Mouse (Mus musculus): Measurements from ENCODE around the gene Rad54l.

Rad54l gene

DNA sequence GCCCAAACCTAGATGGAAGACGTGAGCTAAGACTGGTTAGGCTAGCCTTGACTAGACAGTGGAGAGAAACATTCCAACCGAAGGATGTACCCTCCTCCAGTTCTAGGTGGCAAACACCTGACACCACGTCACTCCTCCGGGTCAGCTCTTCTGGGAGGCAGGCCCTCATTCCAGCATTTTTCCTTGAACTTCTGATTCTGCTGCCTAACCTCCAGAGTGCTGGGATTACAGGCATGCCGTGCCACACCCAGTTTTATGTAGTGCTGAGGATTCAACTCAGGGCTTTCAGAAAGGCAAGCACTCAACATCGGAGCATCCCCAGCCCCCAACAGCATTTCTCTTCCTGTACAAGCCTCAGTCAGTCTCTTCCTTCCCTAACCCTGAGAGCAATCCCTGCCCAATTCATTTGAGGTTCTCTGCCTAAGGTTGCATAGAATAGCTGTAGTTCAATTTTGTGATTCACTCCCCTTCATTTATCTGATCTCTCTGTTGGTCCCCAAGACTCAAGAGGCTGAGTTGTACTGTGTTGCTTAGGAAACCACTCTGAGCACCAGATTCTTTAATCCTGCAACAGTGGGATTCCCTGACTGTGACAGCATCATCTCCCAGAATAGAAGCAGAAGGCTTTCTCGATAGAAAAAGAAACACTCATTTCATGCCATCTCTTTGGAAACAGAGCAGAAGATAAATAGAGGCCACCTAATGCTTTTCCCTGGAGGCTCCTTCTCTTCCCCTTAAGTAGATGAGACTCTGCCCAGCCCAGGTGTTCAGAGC lies 17.5 kb upstream of the Rad54l start:
- DNase-seq: no peak

DNA sequence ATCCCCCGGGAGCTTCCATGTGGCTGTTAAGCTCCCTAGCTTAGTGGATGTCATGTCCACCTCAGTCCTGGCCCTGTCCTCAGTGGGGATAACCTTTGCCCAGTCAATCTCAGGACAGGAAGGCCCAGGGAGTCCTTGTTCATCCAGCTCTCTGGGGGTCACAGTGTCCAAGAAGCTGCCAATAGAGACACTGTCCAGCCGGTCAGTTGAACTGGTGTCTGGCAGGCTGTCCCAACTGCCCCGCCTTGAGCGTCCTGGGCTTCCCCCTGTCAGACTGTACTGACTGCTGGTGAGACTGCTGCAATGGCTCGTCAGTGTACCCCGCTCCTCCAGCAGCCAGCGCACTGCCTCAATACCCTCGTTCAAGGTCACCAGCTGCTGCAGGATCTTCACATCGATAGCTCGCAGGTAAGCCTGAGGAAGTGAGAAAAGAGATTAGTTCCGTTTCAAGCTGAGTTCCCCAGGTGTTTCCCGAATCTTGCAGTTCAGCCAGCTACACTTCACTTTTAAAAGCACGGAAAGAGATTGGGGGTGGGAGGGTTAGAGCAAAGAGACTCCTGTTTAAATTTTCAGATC lies 14.0 kb upstream of the Rad54l start:
- DNase-seq: peak; percentile 37

DNA sequence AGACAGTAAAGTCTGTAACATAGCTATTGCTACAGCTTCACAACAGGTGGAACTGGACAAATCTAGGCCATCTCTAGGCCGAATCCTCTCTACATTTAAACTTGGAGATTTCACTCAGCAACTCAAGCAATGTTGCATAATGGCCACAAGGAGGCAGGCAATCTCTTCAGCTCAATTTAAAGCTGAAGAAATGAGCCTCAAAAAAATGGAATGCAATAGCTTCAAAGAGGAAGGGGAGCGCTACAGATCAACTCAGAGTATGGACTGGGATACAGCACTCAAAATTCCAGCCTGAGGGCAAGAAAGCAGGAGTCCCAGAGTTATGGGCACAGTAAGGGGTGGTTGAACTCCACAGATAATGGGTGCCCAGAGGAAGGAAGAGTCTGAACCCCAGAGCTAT lies 11.5 kb upstream of the Rad54l start:
- peak; percentile 35 for DNase-seq

DNA sequence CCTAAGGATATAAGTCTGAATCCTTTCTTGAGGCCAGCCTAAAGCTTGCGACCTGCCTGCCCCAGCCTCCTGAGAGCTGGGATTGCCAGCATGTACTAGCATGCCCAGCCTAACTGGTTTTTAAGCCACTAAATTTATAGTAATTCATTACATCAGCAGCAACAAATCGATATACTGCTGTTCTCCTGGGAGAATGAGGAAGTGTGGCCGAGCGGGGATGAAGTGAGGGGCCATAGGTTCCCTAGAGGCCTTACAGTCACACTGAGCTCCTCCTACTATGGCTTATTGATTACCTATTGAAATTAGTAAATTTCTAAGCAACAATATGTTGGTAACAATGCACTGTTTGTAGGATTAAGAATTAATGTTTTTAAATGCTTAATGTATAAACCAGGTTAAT lies 9.6 kb upstream of the Rad54l start:
- no peak for DNase-seq

DNA sequence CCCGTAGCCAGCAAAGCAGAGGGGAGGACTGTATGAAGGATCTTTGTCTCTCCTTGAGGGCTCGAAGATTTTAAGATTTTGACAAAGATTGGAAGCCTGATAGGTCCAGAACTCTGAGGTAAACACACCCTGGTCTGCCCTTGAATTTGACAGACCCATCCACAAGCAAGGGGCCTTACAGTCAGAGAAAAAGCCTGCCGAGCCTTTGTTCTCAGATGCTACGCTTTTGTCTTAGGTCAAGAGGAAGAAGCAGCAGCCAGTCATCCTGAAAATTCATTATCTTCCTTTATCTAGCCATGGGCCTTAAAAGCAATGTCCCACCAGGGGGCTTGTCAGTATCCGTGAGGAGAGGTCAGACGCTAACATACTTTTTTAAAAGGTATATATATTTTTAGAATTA lies 4.5 kb upstream of the Rad54l start:
- DNase-seq: no peak

DNA sequence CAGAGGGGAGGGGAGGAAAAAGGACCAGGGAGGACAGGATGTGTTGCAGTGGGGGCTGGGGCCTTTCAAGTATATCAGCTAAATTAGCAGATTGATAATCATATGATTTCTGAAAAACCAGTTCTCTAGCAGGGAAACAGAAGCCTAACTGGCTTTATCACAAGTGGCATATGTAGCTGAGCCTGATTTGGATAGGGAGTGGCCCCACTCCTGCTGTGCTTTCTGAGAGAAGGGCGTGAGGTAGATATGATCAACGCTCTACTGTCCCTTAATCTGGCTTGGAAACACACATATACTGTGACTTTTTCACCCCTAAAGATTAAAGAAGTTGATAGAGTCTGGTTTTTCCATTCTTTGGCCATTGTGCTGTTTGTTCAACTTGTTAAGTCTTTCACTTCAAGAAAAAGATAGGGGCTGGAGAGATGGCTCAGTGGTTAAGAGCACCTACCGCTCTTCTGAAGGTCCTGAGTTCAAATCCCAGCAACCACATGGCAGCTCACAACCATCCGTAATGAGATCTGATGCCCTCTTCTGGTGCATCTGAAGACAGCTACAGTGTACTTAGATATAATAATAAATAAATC lies 2.4 kb upstream of the Rad54l start:
- DNase-seq: no peak

DNA sequence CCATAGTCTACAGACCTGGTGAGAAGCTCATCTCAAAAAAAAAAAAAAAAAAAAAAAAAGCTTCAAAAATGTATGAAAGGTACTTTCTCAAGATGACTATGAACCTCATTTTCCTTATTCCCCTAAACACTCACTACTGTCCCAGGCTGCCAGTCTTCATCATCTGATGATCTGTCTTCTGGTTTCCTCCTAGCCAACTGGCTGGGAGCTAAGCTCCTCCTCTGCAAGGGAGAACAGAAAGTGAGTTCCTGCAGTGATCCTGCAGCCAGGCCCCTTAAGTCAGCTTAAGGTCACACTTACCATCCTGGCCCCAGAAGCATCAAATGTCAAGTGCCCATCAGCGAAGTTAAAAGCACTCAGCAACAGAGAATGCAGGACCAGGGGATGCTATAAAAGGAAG lies 728 bp downstream of the Rad54l start:
- no peak for DNase-seq

DNA sequence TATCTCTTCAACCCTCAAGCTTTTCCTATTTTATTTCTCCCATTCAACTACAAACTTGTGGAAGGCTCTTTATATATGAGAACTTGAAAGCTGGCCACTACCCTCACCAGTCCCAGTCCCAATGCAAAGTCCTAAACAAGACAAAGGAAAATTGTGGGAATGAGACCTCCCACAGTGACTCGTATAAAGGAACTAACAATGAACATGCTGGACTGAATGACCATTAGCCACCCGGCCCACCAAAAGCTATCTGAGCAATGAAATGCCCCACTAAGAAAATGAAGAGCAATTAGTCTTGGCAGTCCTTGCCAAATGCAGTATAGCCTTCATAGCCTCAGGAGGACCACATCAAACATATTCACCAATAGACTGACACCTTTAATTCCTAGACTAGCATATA lies 12.0 kb downstream of the Rad54l start:
- DNase-seq: no peak

DNA sequence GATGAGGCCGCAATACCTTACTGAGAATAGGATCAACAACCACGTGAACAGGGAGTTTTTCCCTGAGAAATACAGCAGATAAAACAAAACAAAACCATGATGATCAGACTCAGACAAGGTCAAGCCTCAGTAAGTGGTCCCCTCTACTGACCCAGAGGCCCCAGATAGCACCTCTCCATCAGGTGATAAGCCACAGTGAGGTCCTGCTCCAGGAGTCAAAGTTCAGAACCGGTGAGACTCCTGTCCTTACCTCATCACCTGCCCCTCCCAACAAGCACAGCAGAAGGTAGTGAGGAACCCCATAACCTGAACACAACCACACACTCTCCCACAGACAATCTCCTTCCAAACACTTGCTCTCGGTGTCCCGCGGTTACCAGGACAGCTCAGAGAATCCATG lies 12.8 kb downstream of the Rad54l start:
- DNase-seq: no peak

DNA sequence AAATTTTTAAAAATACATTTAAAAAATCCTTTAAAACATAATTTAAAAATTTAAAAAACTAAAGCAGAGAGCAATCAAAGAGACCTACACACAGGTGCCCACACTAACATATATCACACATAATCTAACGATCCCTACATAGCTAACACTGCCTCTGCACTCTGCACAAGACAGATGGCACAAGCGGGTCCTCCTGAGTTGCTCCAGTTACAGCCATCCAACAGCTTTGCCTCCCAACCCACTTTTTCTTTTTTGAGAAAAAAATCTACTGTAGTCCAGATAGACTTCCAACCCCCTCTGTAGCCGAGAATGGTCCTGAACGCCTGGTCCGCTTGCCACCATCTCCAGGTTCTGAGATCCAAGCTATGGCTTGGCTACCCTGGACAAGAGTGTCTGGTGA lies 18.2 kb downstream of the Rad54l start:
- DNase-seq: no peak

DNA sequence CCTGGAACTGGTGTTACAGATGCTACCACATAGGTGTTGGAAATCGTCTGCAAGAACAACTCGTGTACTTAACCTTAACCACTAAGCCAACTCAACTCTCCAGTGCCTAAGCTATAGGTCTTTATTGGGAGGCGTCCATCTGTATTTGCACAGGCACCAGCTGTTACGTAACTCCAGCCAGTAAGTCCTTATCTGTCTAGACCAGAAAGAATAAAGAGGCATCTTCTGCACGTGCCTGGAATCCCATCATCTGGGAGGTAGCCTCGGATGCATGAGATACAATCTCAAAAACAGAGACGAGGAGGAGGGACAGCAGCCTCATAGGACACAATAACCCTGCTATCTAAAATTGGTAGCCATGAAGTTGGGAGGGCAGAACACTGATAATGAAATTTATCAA lies 22.5 kb downstream of the Rad54l start:
- DNase-seq: no peak

DNA sequence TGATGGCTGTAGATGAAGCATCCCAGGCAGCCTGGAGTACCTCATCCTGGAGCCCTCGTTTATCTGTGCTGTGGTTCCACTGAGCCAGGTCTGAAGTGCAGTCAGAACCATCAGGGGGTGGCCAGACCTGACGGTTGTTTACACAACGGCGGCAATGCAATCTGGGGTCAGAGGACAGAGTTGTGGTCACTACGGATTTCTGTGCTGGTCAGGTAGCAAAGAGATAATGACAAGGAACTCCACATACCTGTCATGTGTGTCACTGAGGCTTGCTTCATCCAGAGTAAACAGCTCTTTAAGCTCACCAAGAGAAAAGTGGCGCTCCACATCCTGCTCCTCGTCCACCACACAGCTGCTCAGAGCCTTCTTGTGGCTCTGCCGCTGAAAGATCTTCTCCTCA lies 26.3 kb downstream of the Rad54l start:
- no peak for DNase-seq

DNA sequence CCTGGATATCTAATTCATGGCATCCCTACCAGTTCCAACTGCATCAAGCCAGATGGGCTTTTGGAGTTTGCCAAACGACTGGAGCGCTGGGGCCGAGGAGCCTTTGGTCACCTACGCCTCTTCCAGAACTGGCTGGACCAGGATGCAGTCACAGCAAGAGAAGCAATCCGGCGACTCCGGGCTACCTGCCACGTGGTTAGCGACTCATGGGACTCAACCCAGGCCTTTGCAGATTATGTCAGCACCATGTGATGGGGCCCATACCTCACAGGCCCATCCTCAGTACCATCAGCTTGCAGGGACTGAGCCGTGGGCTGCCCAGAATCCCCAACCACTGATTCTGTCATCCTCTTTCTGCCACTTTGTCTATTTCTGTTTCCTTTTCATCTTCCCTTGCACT lies 27.2 kb downstream of the Rad54l start:
- DNase-seq: no peak

DNA sequence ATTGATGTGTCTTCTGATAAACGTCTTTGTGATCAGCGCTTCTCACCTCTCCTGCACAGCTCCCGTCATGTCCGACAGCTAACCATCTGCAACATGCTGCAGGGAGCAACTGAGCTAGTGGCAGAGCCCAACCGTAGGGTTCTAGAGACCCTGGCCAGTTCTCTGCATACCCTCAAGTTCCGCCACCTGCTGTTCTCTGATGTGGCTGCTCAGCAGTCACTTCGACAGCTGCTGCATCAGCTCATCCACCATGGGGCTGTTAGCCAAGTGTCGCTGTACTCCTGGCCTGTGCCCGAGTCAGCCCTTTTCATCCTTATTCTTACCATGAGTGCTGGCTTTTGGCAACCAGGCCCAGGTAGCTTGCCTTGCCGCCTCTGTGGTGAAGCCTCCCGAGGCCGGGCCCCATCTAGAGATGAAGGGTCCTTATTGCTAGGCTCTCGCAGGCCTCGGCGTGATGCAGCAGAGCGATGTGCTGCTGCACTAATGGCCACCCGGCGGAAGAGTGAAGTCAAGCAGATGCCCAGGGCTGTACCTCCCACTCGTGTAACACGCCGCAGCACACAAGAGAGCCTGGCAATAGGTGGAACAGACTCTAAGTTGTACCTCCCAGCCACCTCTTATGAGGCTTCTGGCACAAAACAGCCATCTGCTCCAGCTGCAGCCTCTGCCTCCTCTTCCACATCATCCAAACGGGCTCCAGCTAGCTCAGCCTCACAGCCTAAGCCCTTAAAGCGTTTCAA lies 34.8 kb downstream of the Rad54l start:
- DNase-seq: no peak

DNA sequence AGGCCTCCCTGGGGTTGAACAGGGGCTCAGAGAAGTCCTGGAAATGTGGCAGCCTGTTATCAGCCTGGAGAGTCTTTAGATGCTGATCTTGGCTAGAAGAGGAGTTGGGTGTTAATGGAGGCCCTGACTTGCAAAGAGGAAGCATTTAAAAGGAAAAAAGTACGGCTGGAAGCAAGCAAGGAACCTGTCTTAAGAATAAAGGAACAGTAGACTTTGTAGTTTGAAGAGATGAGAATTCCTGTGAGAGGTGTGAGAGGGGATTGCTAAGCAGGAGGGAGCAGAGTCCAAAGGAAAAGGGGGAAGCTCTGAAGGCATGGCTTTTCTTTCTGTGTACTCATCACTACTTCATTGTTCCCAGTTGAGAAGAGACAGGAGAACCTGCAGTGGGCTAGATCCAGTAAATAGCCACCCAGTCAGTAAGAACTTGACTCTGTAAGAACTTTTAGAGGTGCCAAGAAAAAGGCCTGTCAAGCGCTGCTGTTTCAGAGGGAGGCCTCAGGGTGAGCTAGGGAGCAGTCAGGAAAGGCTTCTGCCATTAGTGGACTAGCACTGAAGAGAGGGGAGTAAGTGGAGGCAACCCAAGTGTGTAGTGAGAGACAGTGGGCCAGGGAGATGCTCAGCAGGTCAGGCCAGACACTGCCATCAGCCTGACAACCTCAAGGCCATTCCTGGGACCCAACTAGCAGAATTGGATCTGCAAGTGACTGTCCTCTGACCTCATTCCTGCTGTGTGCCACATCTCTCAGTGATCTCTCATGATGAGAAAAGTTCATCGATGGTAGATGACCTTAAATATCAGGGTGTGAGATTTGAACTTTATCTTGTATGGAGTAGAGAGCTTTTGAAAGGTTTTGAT lies 46.0 kb downstream of the Rad54l start:
- DNase-seq: peak; percentile 36

DNA sequence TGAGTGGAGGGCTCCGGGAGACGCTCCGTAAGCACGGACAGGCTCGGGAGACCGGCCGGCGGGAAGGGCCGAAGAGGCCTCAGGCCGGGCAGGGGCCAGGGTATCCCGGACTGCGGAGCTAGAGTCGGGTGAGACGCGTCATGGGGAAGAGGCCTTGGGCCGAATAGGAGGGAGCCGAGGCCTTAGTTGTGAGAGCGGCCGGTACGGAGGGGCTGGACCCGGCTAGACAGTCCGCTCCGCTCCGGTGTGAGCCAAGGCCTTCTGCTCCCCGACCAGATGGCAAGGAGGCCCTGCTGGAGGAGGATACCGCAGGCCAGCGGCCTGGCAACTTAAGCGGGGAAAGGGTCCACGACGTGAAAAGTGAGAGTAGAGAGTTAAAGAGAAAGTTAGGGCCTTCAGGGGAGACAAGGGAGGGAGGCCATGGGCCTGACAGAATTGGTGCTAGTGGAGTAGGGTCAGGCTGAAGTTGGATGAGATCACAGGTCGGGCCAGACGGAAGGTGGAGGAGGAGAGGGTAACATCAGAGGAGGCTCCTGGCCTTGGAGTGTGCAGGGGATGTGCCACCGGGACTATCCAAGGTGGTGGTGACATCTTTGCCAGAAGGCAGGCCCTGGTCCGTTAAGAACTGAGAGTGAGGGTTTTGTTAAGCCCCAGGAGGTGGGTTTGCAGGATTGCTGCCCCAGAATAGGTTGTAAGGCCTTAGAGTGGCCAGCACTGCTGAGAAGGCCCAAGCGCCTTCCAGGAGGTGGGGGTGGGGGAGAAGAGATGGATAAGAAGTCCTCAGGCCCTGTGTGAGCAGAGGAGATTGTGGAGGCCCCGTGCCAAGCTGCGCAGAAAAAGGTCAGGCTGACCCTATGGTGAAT lies 46.9 kb downstream of the Rad54l start:
- peak; percentile 67 for DNase-seq

DNA sequence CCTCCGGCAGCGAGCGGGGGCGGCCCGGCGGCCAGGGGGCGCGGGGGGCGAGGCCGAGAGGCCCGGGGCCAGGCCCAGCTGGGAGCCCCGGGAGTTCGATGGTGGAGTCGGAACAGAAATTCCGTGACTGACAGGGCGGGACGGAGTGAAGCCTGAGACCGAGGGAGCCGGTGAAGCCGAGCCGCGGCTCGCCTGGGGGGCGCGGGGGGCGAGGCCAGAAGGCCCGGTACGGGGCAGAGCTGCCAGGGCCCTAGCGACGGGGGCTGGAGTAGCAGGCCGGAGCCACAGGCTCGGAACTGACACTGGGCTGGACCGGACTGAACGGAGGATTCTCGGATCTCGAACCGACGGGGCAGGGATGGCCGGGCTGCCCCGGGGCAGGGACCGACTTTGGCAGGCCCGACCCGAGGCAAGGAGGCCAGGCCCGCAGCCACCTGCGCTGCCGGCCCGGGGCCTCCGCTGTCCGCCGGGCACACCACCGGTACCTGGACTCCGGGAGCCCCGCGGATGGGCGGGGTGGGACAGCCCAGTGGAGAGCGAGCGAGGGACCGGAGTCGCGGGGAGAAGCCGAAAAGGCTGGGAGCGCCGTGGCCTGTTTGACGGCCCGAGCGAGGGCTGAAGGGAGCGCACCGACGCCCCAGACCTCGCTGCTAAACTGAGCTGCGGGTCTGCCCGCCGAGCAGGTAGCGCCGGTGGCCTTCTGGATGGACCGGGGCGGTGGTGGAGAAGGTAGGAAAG lies 47.7 kb downstream of the Rad54l start:
- peak; percentile 81 for DNase-seq

DNA sequence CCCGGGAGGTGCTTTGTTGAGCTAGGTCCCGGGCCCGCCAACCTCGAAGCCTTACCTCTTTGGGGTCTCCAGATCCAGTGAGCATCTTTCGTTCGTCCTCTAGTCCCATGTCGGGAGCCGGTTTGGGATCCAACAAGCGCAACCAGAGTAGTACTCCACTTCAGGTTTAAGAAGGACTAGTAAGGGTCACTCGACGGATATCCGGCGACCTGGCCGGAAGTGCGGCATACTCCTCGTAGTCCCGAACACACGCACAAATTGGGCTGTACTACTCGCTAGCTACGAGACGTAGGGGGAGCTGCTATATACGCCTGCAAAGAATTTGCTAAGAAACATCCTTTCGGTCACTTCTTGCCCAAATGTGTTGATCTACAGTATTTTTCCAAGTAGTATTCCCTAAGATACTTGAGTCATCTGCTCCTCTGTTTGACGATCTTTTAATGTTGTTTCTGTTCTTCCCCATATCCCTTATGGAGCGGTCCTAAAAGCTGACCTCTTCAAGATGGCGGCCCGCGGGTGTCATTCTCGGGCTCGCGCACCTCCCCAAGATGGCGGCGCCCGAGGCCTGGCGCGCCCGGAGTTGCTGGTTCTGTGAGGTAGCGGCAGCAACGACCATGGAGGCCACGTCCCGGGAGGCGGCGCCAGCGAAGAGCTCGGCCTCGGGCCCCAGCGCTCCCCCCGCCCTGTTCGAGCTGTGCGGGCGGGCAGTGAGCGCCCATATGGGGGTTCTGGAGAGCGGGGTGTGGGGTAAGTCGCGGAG lies 48.4 kb downstream of the Rad54l start, which contains the start of the genes Uqcrh and Lrrc41:
Gene Uqcrh, minus strand, starts transcription at position 211 of the 760 bp plus-strand sequence.
Gene Lrrc41, plus strand, starts transcription at position 409 of the 760 bp plus-strand sequence.
- DNase-seq: peak; percentile 96

DNA sequence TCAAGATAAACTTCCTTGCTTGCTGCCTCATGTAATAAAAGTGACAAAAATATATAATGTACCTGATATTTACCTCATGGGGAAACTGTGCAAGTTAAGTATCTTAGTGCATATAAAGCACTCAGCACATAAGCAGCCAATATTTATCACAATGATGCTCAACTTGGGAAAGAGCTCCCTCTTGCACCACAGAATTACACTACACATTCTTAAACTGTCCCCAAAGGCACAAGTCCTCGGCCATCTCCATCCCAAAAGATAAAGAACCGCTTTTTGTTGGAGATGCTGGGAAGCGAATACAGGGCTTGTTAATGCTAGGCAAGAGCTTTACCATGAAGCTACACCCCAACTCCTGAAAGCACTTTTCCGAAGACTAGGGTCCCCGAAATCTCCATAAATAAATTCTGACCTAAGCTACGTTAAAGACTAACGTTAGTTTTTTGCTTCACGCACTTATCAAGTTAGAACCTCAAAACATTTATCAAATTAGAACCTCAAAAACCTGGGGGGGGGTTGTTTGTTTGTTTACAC lies 49.3 kb downstream of the Rad54l start:
- DNase-seq: peak; percentile 24

DNA sequence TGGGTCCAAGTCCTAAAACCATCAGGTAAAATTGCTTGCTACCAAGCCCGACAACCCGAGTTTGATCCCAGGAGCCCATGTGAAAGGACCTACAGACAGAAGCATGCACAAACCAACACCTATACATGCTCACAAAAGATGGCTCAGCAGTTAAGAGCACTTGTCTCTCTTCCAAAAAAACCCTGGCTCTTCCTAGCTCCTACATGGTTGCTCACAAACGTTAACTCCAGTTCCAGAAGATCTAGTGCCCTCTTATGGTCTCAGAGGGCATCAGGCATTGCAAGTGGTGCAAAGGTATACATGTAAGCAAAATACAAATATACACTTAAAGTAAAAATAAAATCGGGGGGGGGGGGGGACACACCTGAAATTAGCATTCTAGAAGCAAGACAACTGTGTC lies 50.3 kb downstream of the Rad54l start:
- DNase-seq: peak; percentile 44
